Mouse (Mus musculus) ES-Bruce4 (cell line): Measurements from ENCODE around the gene Flvcr1.

ENCODE experiments used
- CTCF ChIP-seq: IDR thresholded peaks from one replicate; pipeline ENCODE4 v1.8.1; 2011; ENCODE audit warnings: low read depth, low read length
- EP300 ChIP-seq: IDR thresholded peaks from 2 replicates; pipeline ENCODE4 v1.6.1; 2011; ENCODE audit warnings: low read depth, low read length; ENCODE audit not compliant: insufficient read depth
- POLR2A ChIP-seq: IDR thresholded peaks from one replicate; pipeline ENCODE4 v1.8.1; 2011; ENCODE audit warnings: low read length; ENCODE audit not compliant: insufficient read depth

DNA sequence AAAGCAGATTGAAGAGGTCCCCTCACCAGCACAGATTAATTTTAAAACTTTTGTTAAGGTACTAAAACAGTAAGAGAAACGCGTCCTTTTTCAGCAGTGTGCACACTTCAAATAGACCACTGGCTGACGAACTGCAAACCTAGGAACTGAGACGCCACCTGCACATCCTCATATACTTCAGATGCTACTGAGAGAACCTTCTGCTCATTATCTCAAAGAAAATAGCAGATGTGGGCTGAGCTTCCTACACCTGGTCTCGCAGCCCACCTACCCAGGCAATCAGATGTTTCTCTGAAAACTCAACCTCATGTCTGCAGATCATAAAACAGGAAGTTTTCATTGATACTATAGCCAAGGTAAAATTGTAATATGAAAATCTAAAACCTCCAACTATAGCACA is 6.2 kb downstream of the Flvcr1 start:
- no peak for TF ChIP-seq CTCF
- no peak for TF ChIP-seq POLR2A
- TF ChIP-seq EP300, result no peak
